Mouse (Mus musculus): ENCODE measurements at regions not wholly inside any gene's neighbourhood (a gene's known extent, or its start where the extent isn't known, plus 50 kb on each side); places are given as distances from the start of the nearest gene placed in this dataset.

DNA sequence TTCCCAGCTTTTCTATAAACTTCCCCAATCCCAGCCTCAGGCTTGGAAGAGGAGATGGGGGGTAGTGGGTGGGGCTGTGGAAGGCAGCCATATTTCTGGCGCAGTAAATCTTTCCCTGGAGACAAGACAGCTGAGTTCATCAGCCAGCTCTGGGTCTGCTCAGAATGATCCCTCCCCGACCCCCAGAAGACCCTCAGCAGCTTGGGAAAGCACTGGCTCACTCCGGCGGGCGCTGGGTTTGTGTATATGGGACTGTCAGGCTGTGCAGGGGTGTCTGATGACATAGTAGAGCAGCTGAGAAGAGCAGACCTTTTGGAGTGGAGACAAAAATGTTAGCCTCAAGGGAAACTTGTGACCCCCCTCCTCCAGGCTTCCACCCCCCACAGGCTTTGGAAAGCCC lies 181.4 kb downstream of the Zfp36l1 start:
- peak; percentile 66 for TF ChIP-seq EP300 (optimal IDR thresholded peaks at IDR 0.05)
- no peak for TF ChIP-seq CTCF (IDR thresholded peaks at IDR 0.05; ENCODE audit: low read depth)

Data from stomach, postnatal 0 days (tissue).